8 mouse cellular contexts compared by ENCODE assay signal in the genomic region with DNA sequence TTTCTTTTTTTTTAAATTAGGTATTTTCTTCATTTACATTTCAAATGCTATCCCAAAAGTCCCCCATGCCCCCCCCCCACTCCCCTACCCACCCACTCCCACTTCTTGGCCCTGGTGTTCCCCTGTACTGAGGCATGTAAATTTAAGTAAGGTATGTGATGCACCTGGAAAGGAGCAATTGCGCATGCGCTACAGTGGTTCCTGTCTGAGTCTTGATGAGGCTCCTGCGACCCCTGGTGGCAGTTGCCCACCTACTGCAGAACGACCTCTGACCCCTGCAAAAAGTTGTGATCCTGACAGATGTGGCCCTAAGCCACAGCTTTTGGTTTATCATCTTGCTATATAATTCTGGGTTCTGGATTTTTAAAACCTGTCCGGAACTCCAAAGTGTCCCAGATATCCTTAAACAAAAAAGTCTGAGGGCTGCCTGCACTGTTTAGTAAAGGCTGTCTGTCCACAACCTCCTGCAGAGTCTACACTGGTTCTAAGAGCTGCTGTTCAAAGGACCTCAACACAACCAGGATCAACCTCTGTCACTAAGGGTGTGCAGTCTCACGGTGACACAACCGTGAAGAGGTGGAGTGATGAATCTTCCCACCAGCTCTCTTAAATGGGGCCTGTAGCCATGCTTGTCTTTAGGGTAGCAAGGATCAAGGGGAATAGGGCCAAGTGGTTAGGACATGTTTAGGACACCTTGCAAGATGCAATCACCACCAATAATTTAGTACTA. TPM values are rescaled to one million over a fixed set of nuclear protein-coding genes. Genes with fewer than 3 reads are reported as not detected.
DNase-seq lines count a peak whose midpoint lies in the region; ATAC-seq and TF ChIP-seq lines count a peak whose summit lies in the region.

No protein-coding gene starts in this region.

- no peaks in the 10 kb centered on the region; the same call in 1 of the 2 replicates for H3K36me3 ChIP-seq in ES-E14 (ENCODE audit: control insufficient read depth, insufficient read depth, low read length, poor library complexity, severe bottlenecking)
- H3K36me3 ChIP-seq in heart, embryonic 10.5 days: 0 out of 2 replicates have a peak, but pooled peaks cover 9% of the 10 kb centered on the region
- H3K36me3 ChIP-seq in kidney, postnatal 0 days (ENCODE audit: insufficient read depth, low read length): no peaks in the 10 kb centered on the region
- H3K36me3 ChIP-seq in spleen, adult 2 months (ENCODE audit: control insufficient read depth, insufficient read depth, low read length): no peaks in the 10 kb centered on the region

- no peaks in the 10 kb centered on the region for H3K9me3 ChIP-seq in ES-E14 (ENCODE audit: control insufficient read depth, insufficient read depth, low read depth, low read length)
- H3K9me3 ChIP-seq in heart, embryonic 10.5 days: no peaks in the 10 kb centered on the region
- no peaks in the 10 kb centered on the region for H3K9me3 ChIP-seq in kidney, postnatal 0 days (replicated peaks; ENCODE audit: low read length)

- no peak for TF ChIP-seq POLR2A in spleen, adult 2 months (IDR thresholded peaks at IDR 0.05; ENCODE audit: low read depth, low read length)

- in situ Hi-C loops in ES-E14 (cut with MboI; ENCODE audit: low sequenced_read_pairs in 2 of 2, unreplicated experiment in 2 of 2): loop anchor here (10.0 kb wide), 1 partner anchor 315 kb away; no protein-coding TSS in a partner anchor

- no peaks in the 10 kb centered on the region for H3K27me3 ChIP-seq in heart, embryonic 10.5 days (ENCODE audit: insufficient read depth, poor library complexity, severe bottlenecking)
- no peaks in the 10 kb centered on the region for H3K27me3 ChIP-seq in kidney, postnatal 0 days (ENCODE audit: insufficient read depth, low read length)
- H3K27me3 ChIP-seq in spleen, adult 2 months (ENCODE audit: control insufficient read depth, insufficient read depth, low read length): no peaks in the 10 kb centered on the region

- no peak overlapping the region for H3K4me3 ChIP-seq in ES-E14 (ENCODE audit: insufficient read depth in 1 of 2, low read depth in 1 of 2, low read length in 2 of 2, poor library complexity in 1 of 2, severe bottlenecking in 1 of 2)
- no peak overlapping the region for H3K4me3 ChIP-seq in heart, embryonic 10.5 days
- no peak overlapping the region for H3K4me3 ChIP-seq in kidney, postnatal 0 days (replicated peaks; ENCODE audit: low read depth, low read length)
- H3K4me3 ChIP-seq in spleen, adult 2 months (ENCODE audit: extremely low read depth, insufficient read depth, insufficient read length): no peak overlapping the region

- ATAC-seq in kidney, postnatal 0 days (replicated peaks; ENCODE audit: low FRiP score, low read depth): peak; percentile 64; the same call in 1 of the 2 replicates
- ATAC-seq in megakaryocyte, adult 5-6 weeks (ENCODE audit: poor library complexity, severe bottlenecking): peak; percentile 78

- peak; percentile 81 for TF ChIP-seq CTCF in kidney, postnatal 0 days (IDR thresholded peaks at IDR 0.05; ENCODE audit: low read depth)
- peak; percentile 89; the same call in 1 of the 2 replicates for TF ChIP-seq CTCF in spleen, adult 2 months (IDR thresholded peaks at IDR 0.05; ENCODE audit: extremely low read depth, insufficient read depth, insufficient read length, insufficient replicate concordance)

- 23% methylated on average over 7 of the region's 7 CpGs for WGBS in heart, embryonic 10.5 days
- WGBS in kidney, postnatal 0 days: 33% methylated on average over 7 of the region's 7 CpGs
- 56% methylated on average over 7 of the region's 7 CpGs for WGBS in spleen, adult 2 months

- peaks cover 4 to 6% of the 10 kb centered on the region in 2 experiments; a peak in 3 of 4 replicates for H3K4me1 ChIP-seq in ES-E14 (ENCODE audit: control insufficient read depth in 2 of 2, insufficient read depth in 2 of 2, low read length in 2 of 2, poor library complexity in 1 of 2)
- peaks cover 29% of the 10 kb centered on the region for H3K4me1 ChIP-seq in heart, embryonic 10.5 days
- no peaks in the 10 kb centered on the region for H3K4me1 ChIP-seq in kidney, postnatal 0 days (replicated peaks; ENCODE audit: insufficient read depth, low read length)
- H3K4me1 ChIP-seq in spleen, adult 2 months (ENCODE audit: control insufficient read depth, insufficient read depth, insufficient read length): no peaks in the 10 kb centered on the region; the same call in 1 of the 2 replicates

- no peak overlapping the region for H3K9ac ChIP-seq in ES-E14 (ENCODE audit: insufficient read depth, low read depth, low read length, poor library complexity, severe bottlenecking)
- no peak overlapping the region for H3K9ac ChIP-seq in kidney, postnatal 0 days (ENCODE audit: low read depth, low read length)

- H3K4me2 ChIP-seq in kidney, postnatal 0 days (ENCODE audit: low read length): no peak overlapping the region

- H3K27ac ChIP-seq in ES-E14 (ENCODE audit: insufficient read depth, low read depth, low read length, poor library complexity, severe bottlenecking): no peak overlapping the region
- H3K27ac ChIP-seq in heart, embryonic 10.5 days: no peak overlapping the region
- no peak overlapping the region for H3K27ac ChIP-seq in kidney, postnatal 0 days
- H3K27ac ChIP-seq in spleen, adult 2 months (ENCODE audit: insufficient read depth, low read length): no peak overlapping the region

- peak; percentile 28 for DNase-seq in adrenal gland, adult 2 months
- no peak for DNase-seq in adrenal gland, postnatal 4 days (ENCODE audit: low spot score in 2 of 2)
- DNase-seq in ES-E14 (ENCODE audit: low read depth, low spot score): peak; percentile 63
- peak; percentile 54 to 59 for DNase-seq in cerebellum, postnatal 36 days
- peak; percentile 87 for DNase-seq in heart, embryonic 10.5 days (ENCODE audit: low spot score)
- peak; percentile 87 for DNase-seq in kidney, postnatal 0 days (ENCODE audit: low spot score)
- DNase-seq in spleen, adult 2 months (ENCODE audit: low read depth in 1 of 2, low spot score in 2 of 2): peak; percentile 72 to 79

TF ChIP-seq in ES-E14, 5 proteins besides CTCF, POLR2A, EP300 and RAD21:
- TF ChIP-seq HCFC1 (IDR thresholded peaks at IDR 0.05; ENCODE audit: borderline replicate concordance, insufficient read depth, low read length) (no peak), ZNF384 (IDR thresholded peaks at IDR 0.05; ENCODE audit: low read depth, low read length) (0 out of 2 replicates have a peak, but pooled peaks have one; percentile 14), ZC3H11A (IDR thresholded peaks at IDR 0.05; ENCODE audit: borderline replicate concordance, low read depth, low read length) (peak; percentile 94), CHD2 (IDR thresholded peaks at IDR 0.05; ENCODE audit: low read depth, low read length) (peak; percentile 54; the same call in 1 of the 2 replicates), MAFK (IDR thresholded peaks at IDR 0.05; ENCODE audit: insufficient read depth, low read depth, low read length) (no peak)

RNA-seq across cellular contexts. Expression of gene Ttc7b, which starts 40.6 kb away (rescaled TPM):
- total RNA-seq in adrenal gland, adult 2 months (2021): 10 to 100 TPM; 70.9 to 76.7 TPM
- polyA plus RNA-seq in adrenal gland, adult 2 months (2012; rRNA removed): 121 and 142 TPM in 2 replicates
- total RNA-seq in adrenal gland, postnatal 4 days (2021): 10 to 100 TPM; 77.2 to 81.2 TPM
- total RNA-seq in ES-E14 (2012; rRNA removed): 19.0 and 24.0 TPM in 2 replicates
- polyA plus RNA-seq in heart, embryonic 10.5 days (2016; fragmentation: Nextera tagmentation; extraction: Ambion mirVana): 5.9 and 6.2 TPM in 2 replicates
- polyA plus RNA-seq in kidney, postnatal 0 days (2015; fragmentation: Nextera tagmentation; extraction: Ambion mirVana): 5.0 and 6.1 TPM in 2 replicates
- total RNA-seq in megakaryocyte, adult 5-6 weeks (2015): 26.2 and 28.9 TPM in 2 replicates
- 14.4 and 16.9 TPM in 2 replicates for total RNA-seq in megakaryocyte, adult 5-6 weeks (2017)
- polyA plus RNA-seq in spleen, adult 2 months (2012; rRNA removed): 20.4 and 24.4 TPM in 2 replicates

Comparison
In these comparisons a context has a peak if more than half of its experiments do, and no peak if none do; other contexts are left out.
1. DNase-seq: peak in adrenal gland, adult 2 months (single experiment), ES-E14 (single experiment), cerebellum, postnatal 36 days (2 of 2), heart, embryonic 10.5 days (single experiment), kidney, postnatal 0 days (single experiment) and spleen, adult 2 months (2 of 2); none in adrenal gland, postnatal 4 days (0 of 2).